Mouse (Mus musculus) liver, postnatal 0 days (tissue): ENCODE data around the gene Polr2i. TPM values are rescaled to one million over a fixed set of nuclear protein-coding genes. Genes with fewer than 3 reads are reported as not detected.

Experiments
- ATAC-seq: fragments of 200-750 bp; cut with Nextera tagmentation; 2 replicates; pipeline ENCODE4 v1.8.0; 2017; ENCODE audit warnings: mild to moderate bottlenecking, moderate library complexity
- DNase-seq: peaks from one replicate; pipeline ENCODE4 v3.0.0-alpha.2; 2016
- H3K27ac ChIP-seq: fragments of 300-500 bp; sonication (generic); 2 replicates; pipeline ENCODE4 v1.5.1; 2014; ENCODE audit warnings: antibody characterized with exemption, moderate library complexity, mild to moderate bottlenecking, low read depth
- H3K27me3 ChIP-seq: fragments of 300-500 bp; sonication (generic); 2 replicates; pipeline ENCODE4 v1.6.1; 2014; ENCODE audit warnings: low read length, control low read depth, mixed read lengths; ENCODE audit not compliant: insufficient read depth
- H3K36me3 ChIP-seq: fragments of 300-500 bp; sonication (generic); replicated peaks from 2 replicates; pipeline ENCODE4 v1.6.1; 2014; ENCODE audit warnings: mild to moderate bottlenecking, control low read depth, low read length, moderate library complexity, mixed read lengths; ENCODE audit not compliant: insufficient read depth
- H3K4me1 ChIP-seq: fragments of 300-500 bp; sonication (generic); 2 replicates; pipeline ENCODE4 v1.6.1; 2014; ENCODE audit warnings: antibody characterized with exemption, mild to moderate bottlenecking, control low read depth; ENCODE audit not compliant: insufficient read depth
- H3K4me2 ChIP-seq: fragments of 300-500 bp; sonication (generic); 2 replicates; pipeline ENCODE4 v1.6.1; 2014; ENCODE audit warnings: low read depth, mild to moderate bottlenecking, low read length, moderate library complexity, mixed read lengths
- H3K4me3 ChIP-seq: fragments of 300-500 bp; sonication (generic); 2 replicates; pipeline ENCODE4 v1.5.1; 2014; ENCODE audit warnings: low read depth, low read length
- H3K9ac ChIP-seq: fragments of 300-500 bp; sonication (generic); replicated peaks from 2 replicates; pipeline ENCODE4 v1.6.1; 2014; ENCODE audit warnings: mild to moderate bottlenecking, moderate library complexity
- H3K9me3 ChIP-seq: fragments of 300-500 bp; sonication (generic); 2 replicates; pipeline ENCODE4 v1.6.1; 2016; ENCODE audit warnings: mild to moderate bottlenecking, control low read depth, low read length, mixed read lengths
- CTCF ChIP-seq: sonication (generic); IDR thresholded peaks from 2 replicates; pipeline ENCODE4 v1.5.1; 2016; ENCODE audit warnings: antibody characterized with exemption, low read depth
- EP300 ChIP-seq: IDR thresholded peaks from 2 replicates; pipeline ENCODE4 v1.6.1; 2016; ENCODE audit warnings: antibody characterized with exemption, low read depth, mild to moderate bottlenecking
- whole genome bisulfite sequencing: fragments of 180-500 bp; shearing (Covaris S2); extraction: QIAGEN DNeasy Blood & Tissue Kit; methylation state at CpG from one replicate; pipeline ENCODE4 v1.1.7; 2014; ENCODE audit not compliant: insufficient replicate concordance; 5-methylcytosine and 5-hydroxymethylcytosine counted together
- polyA plus RNA-seq: library from polyadenylated mRNA; unstranded; fragments of >200 nt; fragmentation: Nextera tagmentation; extraction: Ambion mirVana; gene quantifications from 2 replicates; pipeline ENCODE4 v1.2.1, GENCODE M21; 2015

Gene Polr2i
- polyA plus RNA-seq, 1 experiment from 2014 or later = 42.9 TPM

- DNase-seq = no peak
- H3K36me3 ChIP-seq = peaks cover 13% of the 10 kb centered on the region
- H3K4me1 ChIP-seq = peaks cover 16% of the 10 kb centered on the region; the same call in 1 of the 2 replicates
- WGBS = 77% methylated on average over 5 of the region's 5 CpGs
- TF ChIP-seq EP300 (no peak), CTCF (no peak)
- no peak for ATAC-seq
- H3K4me3 ChIP-seq = no peak overlapping the region
- no peak overlapping the region for H3K9ac ChIP-seq
- no peaks in the 10 kb centered on the region for H3K9me3 ChIP-seq
- H3K4me2 ChIP-seq = no peak overlapping the region
- H3K27ac ChIP-seq = no peak overlapping the region
- no peaks in the 10 kb centered on the region for H3K27me3 ChIP-seq
These were observed 9.5 kb upstream of the Polr2i start for GRCm38 (mm10) chr7:30222205-30222604.

GRCm38 (mm10) chr7:30224206-30224605, 7.5 kb upstream of the Polr2i start:
- ATAC-seq (no peak), DNase-seq (no peak)
- Histone ChIP-seq H3K9me3 (no peaks in the 10 kb centered on the region), H3K4me1 (peaks cover 13% of the 10 kb centered on the region; the same call in 1 of the 2 replicates), H3K9ac (no peak overlapping the region), H3K27me3 (no peaks in the 10 kb centered on the region), H3K27ac (no peak overlapping the region), H3K4me2 (no peak overlapping the region), H3K36me3 (peaks cover 13% of the 10 kb centered on the region), H3K4me3 (no peak overlapping the region)
- 87% methylated on average over 12 of the region's 12 CpGs for WGBS
- TF ChIP-seq CTCF (no peak), EP300 (no peak)

GRCm38 (mm10) chr7:30231328-30231668, 450 bp upstream of the Polr2i start:
- peaks cover 8% of the 10 kb centered on the region; the same call in 1 of the 2 replicates for H3K4me1 ChIP-seq
- H3K4me2 ChIP-seq = peak overlapping the region; percentile 88
- H3K27ac ChIP-seq = peak overlapping the region; percentile 93; the same call in 1 of the 2 replicates
- TF ChIP-seq EP300 (no peak), CTCF (no peak)
- H3K4me3 ChIP-seq = peak overlapping the region; percentile 63
- peaks cover 9% of the 10 kb centered on the region; the same call in 1 of the 2 replicates for H3K36me3 ChIP-seq
- WGBS = 2% methylated on average over 16 of the region's 16 CpGs
- no peak for DNase-seq
- no peak for ATAC-seq
- no peaks in the 10 kb centered on the region for H3K9me3 ChIP-seq
- peak overlapping the region; percentile 68 for H3K9ac ChIP-seq
- no peaks in the 10 kb centered on the region for H3K27me3 ChIP-seq

GRCm38 (mm10) chr7:30232631-30233148, 942 bp downstream of the Polr2i start:
- Histone ChIP-seq H3K4me3 (peak overlapping the region; percentile 63), H3K9ac (peak overlapping the region; percentile 68), H3K27ac (peak overlapping the region; percentile 93), H3K4me1 (peaks cover 8% of the 10 kb centered on the region; the same call in 1 of the 2 replicates), H3K36me3 (0 out of 2 replicates have a peak, but pooled peaks cover 3% of the 10 kb centered on the region), H3K27me3 (no peaks in the 10 kb centered on the region), H3K4me2 (peak overlapping the region; percentile 88), H3K9me3 (no peaks in the 10 kb centered on the region)
- ATAC-seq (peak; percentile 33), DNase-seq (peak; percentile 76)
- 8% methylated on average over 24 of the region's 24 CpGs for WGBS
- TF ChIP-seq CTCF (peak; percentile 75), EP300 (no peak)

GRCm38 (mm10) chr7:30233387-30233786, 1.6 kb downstream of the Polr2i start:
- H3K9me3 ChIP-seq = no peaks in the 10 kb centered on the region
- TF ChIP-seq CTCF (no peak), EP300 (no peak)
- H3K4me2 ChIP-seq = no peak overlapping the region
- no peaks in the 10 kb centered on the region for H3K27me3 ChIP-seq
- 0 out of 2 replicates have a peak, but pooled peaks cover 3% of the 10 kb centered on the region for H3K36me3 ChIP-seq
- peaks cover 8% of the 10 kb centered on the region; the same call in 1 of the 2 replicates for H3K4me1 ChIP-seq
- ATAC-seq (no peak), DNase-seq (no peak)
- H3K27ac ChIP-seq = no peak overlapping the region
- 87% methylated on average over 20 of the region's 20 CpGs for WGBS
- H3K9ac ChIP-seq = no peak overlapping the region
- no peak overlapping the region for H3K4me3 ChIP-seq

- TF ChIP-seq EP300 (no peak), CTCF (no peak)
- 0 out of 2 replicates have a peak, but pooled peaks cover 3% of the 10 kb centered on the region for H3K36me3 ChIP-seq
- WGBS = 84% methylated on average over 15 of the region's 15 CpGs
- H3K27ac ChIP-seq = no peak overlapping the region
- no peak overlapping the region for H3K9ac ChIP-seq
- H3K4me1 ChIP-seq = peaks cover 8% of the 10 kb centered on the region; the same call in 1 of the 2 replicates
- no peak overlapping the region for H3K4me2 ChIP-seq
- H3K9me3 ChIP-seq = no peaks in the 10 kb centered on the region
- DNase-seq = no peak
- no peak overlapping the region for H3K4me3 ChIP-seq
- no peak for ATAC-seq
- H3K27me3 ChIP-seq = no peaks in the 10 kb centered on the region
These were observed 2.6 kb downstream of the Polr2i start for GRCm38 (mm10) chr7:30234276-30234858.
